Mouse (Mus musculus): ENCODE measurements around the gene Lst1. TPM values are rescaled to one million over a fixed set of nuclear protein-coding genes. Genes with fewer than 3 reads are reported as not detected.

Gene Lst1
- total and polyA plus RNA-seq, 3 experiments, result 15.2 to 29.0 TPM; not detected in 1

- no peaks in the 10 kb centered on the region for H3K27me3 ChIP-seq (ENCODE audit: control insufficient read depth in 1 of 2, insufficient read depth in 2 of 2, low read length in 2 of 2)
- peak overlapping the region; percentile 58 for H3K9ac ChIP-seq (ENCODE audit: control insufficient read depth, low read depth, low read length, poor library complexity, severe bottlenecking)
- no peaks in the 10 kb centered on the region; the same call in 1 of the 2 replicates for H3K79me2 ChIP-seq (ENCODE audit: control insufficient read depth, insufficient read depth, low read length, poor library complexity)
- peak overlapping the region; percentile 84 for H3K27ac ChIP-seq (ENCODE audit: control insufficient read depth, low read depth, low read length)
- DNase-seq (ENCODE audit: low read depth, low spot score), result peak; percentile 88
- peaks cover 0 to 11% of the 10 kb centered on the region in 2 experiments; a peak in 2 of 4 replicates for H3K36me3 ChIP-seq (ENCODE audit: control insufficient read depth in 1 of 2, insufficient read depth in 2 of 2, low read length in 2 of 2)
- peak overlapping the region; percentile 52 to 65 for H3K4me3 ChIP-seq (ENCODE audit: control insufficient read depth in 1 of 2, insufficient read depth in 1 of 2, low read depth in 2 of 2, low read length in 2 of 2)
- peak; percentile 77 for TF ChIP-seq GATA1 (IDR thresholded peaks at IDR 0.05; ENCODE audit: low read depth, low read length)
- TF ChIP-seq HCFC1 (IDR thresholded peaks at IDR 0.05; ENCODE audit: low read depth, low read length), result peak; percentile 54; the same call in 1 of the 2 replicates
- 0 out of 2 replicates have a peak, but pooled peaks have one; percentile 42 for TF ChIP-seq MAZ (IDR thresholded peaks at IDR 0.05; ENCODE audit: low read depth, low read length)
- no peak for TF ChIP-seq MEF2A (IDR thresholded peaks at IDR 0.05; ENCODE audit: extremely low read depth, insufficient replicate concordance, low read depth, low read length, poor library complexity, severe bottlenecking)
- 0 out of 4 replicates have a peak, but pooled peaks of 1 of the 2 experiments have one; percentile 26 for TF ChIP-seq POLR2A (IDR thresholded peaks at IDR 0.05; ENCODE audit: control insufficient read depth in 1 of 2, insufficient read depth in 1 of 2, low read depth in 1 of 2, low read length in 2 of 2, poor library complexity in 1 of 2)
- TF ChIP-seq TCF12 (IDR thresholded peaks at IDR 0.05; ENCODE audit: low read depth, low read length), result no peak
- 0 out of 2 replicates have a peak, but pooled peaks have one; percentile 27 for TF ChIP-seq ELF1 (IDR thresholded peaks at IDR 0.05; ENCODE audit: low read depth, low read length)
- TF ChIP-seq MAX (IDR thresholded peaks at IDR 0.05; ENCODE audit: low read length), result no peak
- TF ChIP-seq SMC3 (IDR thresholded peaks at IDR 0.05; ENCODE audit: low read depth, low read length), result 0 out of 2 replicates have a peak, but pooled peaks have one; percentile 21
- peak; percentile 54; the same call in 1 of the 2 replicates for TF ChIP-seq TBP (IDR thresholded peaks at IDR 0.05; ENCODE audit: low read depth, low read length)
- no peak for TF ChIP-seq KAT2A (conservative IDR thresholded peaks at IDR 0.05; ENCODE audit: low read depth, low read length)
- peak; percentile 32; the same call in 1 of the 2 replicates for TF ChIP-seq BHLHE40 (IDR thresholded peaks at IDR 0.05; ENCODE audit: borderline replicate concordance, low read depth, low read length)
- TF ChIP-seq RCOR1 (IDR thresholded peaks at IDR 0.05; ENCODE audit: low read depth, low read length), result peak; percentile 48; the same call in 1 of the 2 replicates
- TF ChIP-seq EP300 (IDR thresholded peaks at IDR 0.05; ENCODE audit: low read depth in 1 of 2, low read length in 2 of 2), result peak; percentile 48 to 54
- peak; percentile 92 for TF ChIP-seq ETS1 (IDR thresholded peaks at IDR 0.05; ENCODE audit: low read depth, low read length)
- TF ChIP-seq SIN3A (IDR thresholded peaks at IDR 0.05; ENCODE audit: low read length), result peak; percentile 91
- no peaks in the 10 kb centered on the region for H3K9me3 ChIP-seq (replicated peaks; ENCODE audit: insufficient read depth, low read length)
- peaks cover 7 to 20% of the 10 kb centered on the region in 2 experiments for H3K4me1 ChIP-seq (ENCODE audit: control insufficient read depth in 1 of 2, insufficient read depth in 2 of 2, low read length in 2 of 2)
These were observed 21.7 kb upstream of the Lst1 start for GRCm38 (mm10) chr17:35209785-35210535.

- H3K9ac ChIP-seq (ENCODE audit: control insufficient read depth, low read depth, low read length, poor library complexity, severe bottlenecking), result no peak overlapping the region
- no peaks in the 10 kb centered on the region for H3K9me3 ChIP-seq (replicated peaks; ENCODE audit: insufficient read depth, low read length)
- no peak for DNase-seq (ENCODE audit: low read depth, low spot score)
- peaks cover 10 to 25% of the 10 kb centered on the region in 2 experiments for H3K4me1 ChIP-seq (ENCODE audit: control insufficient read depth in 1 of 2, insufficient read depth in 2 of 2, low read length in 2 of 2)
- no peak overlapping the region for H3K4me3 ChIP-seq (ENCODE audit: control insufficient read depth in 1 of 2, insufficient read depth in 1 of 2, low read depth in 2 of 2, low read length in 2 of 2)
- H3K27ac ChIP-seq (ENCODE audit: control insufficient read depth, low read depth, low read length), result no peak overlapping the region
- H3K27me3 ChIP-seq (ENCODE audit: control insufficient read depth in 1 of 2, insufficient read depth in 2 of 2, low read length in 2 of 2), result no peaks in the 10 kb centered on the region
- H3K36me3 ChIP-seq (ENCODE audit: control insufficient read depth in 1 of 2, insufficient read depth in 2 of 2, low read length in 2 of 2), result peaks cover 0 to 13% of the 10 kb centered on the region in 2 experiments; a peak in 2 of 4 replicates
- TF ChIP-seq MAZ (IDR thresholded peaks at IDR 0.05; ENCODE audit: low read depth, low read length) (no peak), SMC3 (IDR thresholded peaks at IDR 0.05; ENCODE audit: low read depth, low read length) (no peak), NRF1 (IDR thresholded peaks at IDR 0.05; ENCODE audit: insufficient read depth, low read depth, low read length, poor library complexity, severe bottlenecking) (no peak), ELF1 (IDR thresholded peaks at IDR 0.05; ENCODE audit: low read depth, low read length) (no peak), GATA1 (IDR thresholded peaks at IDR 0.05; ENCODE audit: low read depth, low read length) (no peak), JUND (IDR thresholded peaks at IDR 0.05; ENCODE audit: low read depth, low read length) (no peak), MXI1 (IDR thresholded peaks at IDR 0.05; ENCODE audit: low read depth, low read length) (no peak), KAT2A (conservative IDR thresholded peaks at IDR 0.05; ENCODE audit: low read depth, low read length) (no peak), ZNF384 (IDR thresholded peaks at IDR 0.05; ENCODE audit: low read depth, low read length) (no peak), USF2 (IDR thresholded peaks at IDR 0.05; ENCODE audit: borderline replicate concordance in 1 of 2, insufficient read depth in 1 of 2, low read depth in 1 of 2, low read length in 2 of 2) (no peak), HCFC1 (IDR thresholded peaks at IDR 0.05; ENCODE audit: low read depth, low read length) (no peak), MYC (IDR thresholded peaks at IDR 0.05; ENCODE audit: low read depth, low read length) (no peak), RAD21 (IDR thresholded peaks at IDR 0.05; ENCODE audit: low read depth, low read length) (no peak), ETS1 (IDR thresholded peaks at IDR 0.05; ENCODE audit: low read depth, low read length) (no peak), ZC3H11A (IDR thresholded peaks at IDR 0.05; ENCODE audit: low read depth, low read length) (no peak), CHD2 (IDR thresholded peaks at IDR 0.05; ENCODE audit: low read length) (no peak), TBP (IDR thresholded peaks at IDR 0.05; ENCODE audit: low read depth, low read length) (no peak)
- no peaks in the 10 kb centered on the region; the same call in 1 of the 2 replicates for H3K79me2 ChIP-seq (ENCODE audit: control insufficient read depth, insufficient read depth, low read length, poor library complexity)
These were observed 17.1 kb upstream of the Lst1 start for GRCm38 (mm10) chr17:35205380-35205769.

Measured in MEL (cell line).